Mouse (Mus musculus): Measurements from ENCODE around the gene Pah.

The Pah gene

GRCm38 (mm10) chr10:87521646-87522045 lies at the start of gene Pah:
Gene Pah (plus strand): TSS chr10:87521795.
- no peak for DNase-seq (ENCODE audit: low spot score)

- DNase-seq (ENCODE audit: low spot score) = no peak
Observed at GRCm38 (mm10) chr10:87473475-87474131, 48.0 kb upstream of the Pah start.

DNA sequence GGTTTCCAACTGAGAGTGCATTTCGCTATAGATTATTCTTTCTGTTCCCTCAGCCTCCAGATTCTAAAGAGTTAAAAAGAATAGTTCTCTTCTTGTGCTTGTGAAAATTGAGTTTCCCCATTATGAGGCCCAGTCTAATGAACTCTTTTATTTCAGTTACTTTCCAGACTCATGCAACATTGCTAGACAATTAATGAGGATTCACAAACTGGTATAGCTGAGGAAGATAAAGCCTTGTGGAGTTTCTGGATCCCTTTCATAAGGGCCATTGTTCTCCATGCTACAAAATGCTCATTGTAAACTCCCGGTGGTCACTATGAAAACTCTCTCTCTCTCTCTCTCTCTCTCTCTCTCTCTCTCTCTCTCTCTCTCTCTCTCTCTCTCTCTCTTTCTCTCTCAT lies 46.6 kb upstream of the Pah start:
- DNase-seq (ENCODE audit: low spot score) = no peak

DNA sequence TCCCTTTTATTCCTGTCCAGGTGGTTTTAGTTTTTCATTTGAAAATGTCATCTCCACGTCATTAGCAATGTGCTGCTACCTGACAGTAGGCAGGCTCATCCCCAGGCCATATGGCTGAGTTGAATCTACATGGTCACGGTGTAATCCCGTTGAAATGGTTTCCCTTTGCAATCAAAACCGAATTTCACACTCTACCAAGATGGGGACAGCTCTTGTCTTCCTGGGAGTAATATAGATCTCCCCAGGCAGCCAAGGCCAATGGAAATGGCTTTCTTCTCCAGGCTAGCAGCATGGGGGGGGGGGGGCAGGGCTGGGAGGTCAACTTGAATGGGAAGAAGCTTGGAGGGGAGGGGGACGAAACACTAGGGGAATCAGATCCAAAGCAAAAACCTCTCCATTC lies 43.7 kb upstream of the Pah start:
- no peak for DNase-seq (ENCODE audit: low spot score)

DNA sequence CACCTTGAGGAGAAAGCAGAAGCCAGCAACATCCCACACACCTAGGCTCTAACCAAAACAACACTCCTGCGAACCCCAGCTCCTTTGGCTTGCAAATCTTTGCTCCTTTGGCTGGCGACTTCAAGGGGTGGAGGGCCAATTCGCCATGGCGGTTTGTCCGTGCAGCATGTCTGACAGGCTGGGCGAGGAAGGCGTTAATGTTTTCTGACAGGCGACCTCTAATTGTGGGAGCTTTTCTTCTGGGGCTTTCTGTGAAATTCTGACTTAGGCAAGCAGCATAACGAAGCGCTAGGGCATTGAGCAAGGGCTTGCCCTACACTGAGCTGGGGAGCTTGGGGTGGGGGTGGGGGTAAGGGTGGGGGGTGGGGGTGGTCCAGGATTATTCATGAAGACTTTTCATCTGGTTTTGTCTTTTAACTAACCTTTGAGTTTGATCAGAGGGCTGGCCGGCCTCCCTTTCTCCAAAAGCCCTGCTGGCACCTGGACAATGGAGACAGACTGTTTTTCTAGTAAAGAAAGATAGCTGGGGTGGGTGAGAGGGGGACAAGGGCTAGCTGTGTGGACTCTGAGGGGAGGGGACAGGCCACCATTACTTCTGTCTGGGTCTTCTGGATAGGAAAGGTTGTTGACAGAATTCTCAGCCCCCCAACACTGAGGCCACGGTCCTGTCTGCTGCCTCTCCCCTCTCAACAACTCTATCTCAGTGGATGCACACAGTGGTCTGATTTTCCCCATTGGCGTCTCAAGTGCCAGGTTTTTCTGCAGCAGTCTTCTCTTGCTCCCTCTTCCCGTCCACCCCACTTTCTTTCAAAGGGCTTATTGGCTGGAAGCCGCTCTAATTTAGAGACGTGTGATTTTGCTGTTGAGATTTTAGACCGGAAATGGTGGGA lies 36.5 kb upstream of the Pah start:
- no peak for DNase-seq (ENCODE audit: low spot score)

DNA sequence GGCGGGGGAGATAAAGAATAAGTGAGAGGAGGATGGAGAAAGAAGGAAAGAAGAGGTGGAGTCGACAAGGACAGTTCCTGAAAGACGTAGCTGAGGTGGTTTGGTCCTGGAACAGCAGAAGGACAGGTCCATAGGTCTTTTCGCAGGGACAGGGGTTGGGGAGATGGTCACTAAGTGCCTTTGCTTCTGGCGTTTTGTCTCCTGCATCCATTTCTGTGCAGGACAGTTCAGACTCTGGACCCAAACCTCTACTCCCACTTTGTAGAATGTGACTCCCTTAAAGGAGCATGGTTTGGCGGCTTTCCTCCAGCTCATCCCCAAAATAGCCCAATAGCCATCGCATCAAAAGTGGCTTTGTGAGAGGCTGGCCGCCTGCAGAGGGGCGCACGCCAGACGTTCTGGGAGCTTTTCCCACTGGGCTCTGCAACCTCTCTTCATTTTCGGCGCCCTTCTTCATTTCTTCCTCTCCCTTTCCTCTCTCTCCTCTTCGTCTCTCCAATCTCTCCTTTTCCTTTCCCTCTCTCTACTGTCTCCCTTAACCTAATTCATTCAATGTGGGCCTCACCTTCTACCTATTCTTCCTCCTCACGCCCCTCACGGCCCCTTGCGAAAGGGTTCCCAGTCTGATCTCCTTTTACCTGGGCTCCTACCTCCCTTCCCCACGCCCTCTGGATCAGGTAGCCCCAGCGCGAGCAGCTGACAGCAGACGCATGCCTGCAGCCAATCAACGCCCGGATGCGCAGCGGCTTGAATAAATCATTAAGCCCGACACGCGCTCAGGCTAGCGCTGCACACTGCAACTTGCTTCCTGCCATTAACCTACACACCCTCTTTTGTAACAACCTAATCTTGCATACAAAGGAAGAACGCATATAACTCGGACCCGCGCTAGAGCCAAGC lies 35.6 kb upstream of the Pah start:
- DNase-seq (ENCODE audit: low spot score) = no peak

- DNase-seq (ENCODE audit: low spot score) = no peak
Observed at GRCm38 (mm10) chr10:87488429-87489145, 33.0 kb upstream of the Pah start.

GRCm38 (mm10) chr10:87489246-87490009 lies 32.2 kb upstream of the Pah start:
- DNase-seq (ENCODE audit: low spot score) = no peak

DNA sequence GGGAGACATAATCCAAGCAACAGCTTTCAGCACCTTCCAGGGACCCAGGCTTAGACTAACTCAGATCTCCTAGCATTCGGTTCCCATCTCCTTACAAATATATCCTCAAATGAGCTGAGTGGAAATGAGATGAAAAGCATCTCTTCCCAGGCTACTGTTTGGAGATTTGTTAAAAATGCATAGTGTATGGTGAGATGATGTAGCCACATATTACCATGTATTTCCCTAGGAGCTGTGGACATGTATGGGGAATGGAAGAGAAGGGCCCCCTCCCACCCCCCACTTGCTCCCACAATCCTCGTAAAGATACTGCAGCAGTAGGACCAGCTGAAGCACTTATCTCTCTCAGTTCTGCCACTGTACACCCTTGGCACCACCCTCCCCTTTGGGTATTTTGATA lies 31.3 kb upstream of the Pah start:
- no peak for DNase-seq (ENCODE audit: low spot score)

DNA sequence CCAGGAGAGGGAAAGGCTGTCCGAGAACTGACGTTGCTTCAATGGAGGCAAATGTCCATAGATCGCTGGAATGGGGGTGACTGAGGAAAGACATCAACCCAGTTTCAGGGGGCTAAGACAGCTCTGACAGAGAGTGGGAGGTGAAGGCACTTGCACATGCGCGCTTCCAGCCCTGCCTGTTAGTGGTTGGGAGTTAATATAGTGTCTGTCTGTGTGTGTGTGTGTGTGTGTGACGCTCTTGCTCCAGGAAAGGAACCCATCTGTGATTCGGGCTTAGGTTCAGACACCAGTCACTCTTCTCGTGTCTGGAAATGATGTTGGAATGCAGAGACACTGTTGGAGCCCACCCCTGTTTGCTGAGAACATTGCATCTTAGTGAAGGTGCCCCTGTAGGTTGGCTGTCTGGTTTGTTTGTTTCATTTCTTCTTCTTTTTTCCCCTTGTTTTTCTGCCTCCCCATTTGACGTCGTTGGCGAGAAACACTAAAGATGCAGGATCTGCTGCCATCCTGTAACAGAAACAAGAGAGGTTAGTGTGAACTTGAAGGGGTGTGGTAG lies 30.0 kb upstream of the Pah start:
- no peak for DNase-seq (ENCODE audit: low spot score)

GRCm38 (mm10) chr10:87492332-87492660 lies 29.3 kb upstream of the Pah start:
- DNase-seq (ENCODE audit: low spot score) = no peak

DNA sequence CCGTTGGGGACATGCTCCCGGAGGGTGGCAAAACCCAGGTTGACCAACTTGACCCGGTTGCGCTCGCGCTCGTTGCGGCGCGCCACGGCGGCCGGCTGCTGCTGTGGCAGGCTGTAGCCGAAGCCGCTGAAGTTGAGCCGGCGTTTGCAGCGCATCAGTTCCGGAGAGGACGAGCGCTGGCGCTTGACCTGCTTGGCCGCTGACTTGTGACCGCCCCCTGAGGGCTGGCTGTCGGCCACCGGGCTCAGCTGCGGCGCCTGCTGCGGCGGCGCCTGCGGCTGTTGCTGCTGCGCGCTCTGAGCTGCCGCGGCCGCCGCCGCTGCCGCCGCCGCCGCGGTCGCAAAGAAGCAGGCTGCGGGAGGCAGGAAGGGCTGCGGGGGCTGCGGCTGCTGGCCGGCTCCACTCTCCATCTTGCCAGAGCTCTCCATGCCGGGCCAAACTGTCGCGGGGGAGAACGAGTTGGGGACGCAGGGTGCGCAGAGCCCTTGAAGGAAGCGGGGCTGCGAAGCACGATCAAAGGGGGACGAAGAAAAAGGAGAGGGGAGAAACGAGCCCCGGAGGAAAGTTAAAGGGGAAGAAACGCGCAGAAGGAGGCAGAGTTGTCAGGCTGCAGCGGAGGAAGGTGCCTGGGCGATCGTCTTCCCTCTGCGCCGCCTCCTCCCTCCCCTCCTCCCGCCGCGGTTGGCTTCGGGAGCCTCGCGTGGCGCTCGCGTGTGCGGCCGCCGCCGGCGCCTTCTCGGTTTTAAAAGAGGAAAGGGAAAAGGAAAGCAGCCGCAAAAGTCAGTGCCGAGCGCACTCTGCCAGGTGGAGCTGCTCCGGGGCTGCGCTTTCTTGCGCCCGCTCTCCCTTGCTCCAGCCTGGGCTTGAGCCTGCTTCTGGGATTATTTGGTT lies 28.7 kb upstream of the Pah start:
- DNase-seq (ENCODE audit: low spot score) = no peak

DNA sequence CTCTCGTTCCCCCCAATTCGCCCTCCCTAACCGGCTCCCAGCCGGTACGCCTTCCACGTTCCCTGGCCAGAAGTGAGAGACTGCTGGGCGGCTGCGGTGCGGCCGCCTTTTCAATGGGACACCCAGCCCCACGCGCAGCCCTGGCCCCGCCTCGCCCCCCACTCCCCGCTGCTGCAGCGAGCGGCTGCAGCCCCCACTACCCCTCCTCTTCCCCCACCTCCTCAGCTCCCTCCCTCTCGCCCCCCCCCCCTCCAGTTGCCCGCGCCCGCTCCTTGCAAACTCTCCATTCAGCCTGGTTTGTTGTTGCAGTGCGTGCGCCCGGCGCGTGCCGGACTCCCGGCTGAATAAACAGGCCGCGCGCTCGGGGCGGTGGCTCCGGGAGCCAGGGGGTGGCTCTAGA lies 28.0 kb upstream of the Pah start, which contains the start of gene Ascl1:
Gene Ascl1 (minus strand): TSS at position 85 of the 400 bp plus-strand sequence.
- no peak for DNase-seq (ENCODE audit: low spot score)

DNA sequence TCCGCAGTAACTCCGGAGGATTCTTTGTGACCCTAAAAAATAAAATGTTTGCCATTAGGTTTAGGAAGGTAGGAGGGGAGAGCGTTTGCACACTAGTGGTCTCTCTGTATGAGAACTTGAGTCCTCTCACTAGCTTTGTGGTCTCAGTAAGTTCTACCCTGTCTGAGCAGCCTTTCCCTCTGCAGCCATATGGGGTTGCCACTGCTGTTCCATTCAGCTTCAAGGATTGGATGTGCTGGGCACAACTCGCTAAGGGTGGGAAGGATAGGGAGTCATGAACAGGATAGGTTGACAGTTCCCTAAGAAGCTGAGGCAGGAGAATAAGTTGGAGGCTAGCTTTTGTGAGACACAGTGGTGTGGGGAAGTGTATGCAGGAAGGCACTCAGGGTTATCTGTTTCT lies 27.4 kb upstream of the Pah start:
- DNase-seq (ENCODE audit: low spot score) = no peak

DNA sequence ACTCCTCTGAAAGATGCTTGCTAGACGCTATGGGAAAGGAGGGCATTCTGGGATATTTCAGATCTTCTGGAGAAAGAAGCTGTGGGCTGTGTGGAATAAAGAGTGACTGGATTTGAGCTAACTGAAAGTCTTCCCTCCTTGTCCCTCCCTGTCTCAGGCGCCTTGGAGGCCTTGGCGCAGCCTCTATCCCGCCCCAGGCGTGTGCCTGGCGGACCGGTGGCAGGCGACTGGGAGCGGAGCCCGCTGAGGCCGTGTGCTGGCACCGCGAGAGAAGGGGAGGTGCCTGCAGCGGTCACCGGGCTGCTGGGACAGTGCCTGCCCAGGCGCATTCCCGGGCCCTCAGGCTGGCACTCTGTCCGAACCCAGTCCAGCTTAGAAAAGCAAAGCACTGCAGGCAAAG lies 27.0 kb upstream of the Pah start:
- no peak for DNase-seq (ENCODE audit: low spot score)

- DNase-seq (ENCODE audit: low spot score) = no peak
Observed at GRCm38 (mm10) chr10:87497056-87497455, 24.5 kb upstream of the Pah start.

DNA sequence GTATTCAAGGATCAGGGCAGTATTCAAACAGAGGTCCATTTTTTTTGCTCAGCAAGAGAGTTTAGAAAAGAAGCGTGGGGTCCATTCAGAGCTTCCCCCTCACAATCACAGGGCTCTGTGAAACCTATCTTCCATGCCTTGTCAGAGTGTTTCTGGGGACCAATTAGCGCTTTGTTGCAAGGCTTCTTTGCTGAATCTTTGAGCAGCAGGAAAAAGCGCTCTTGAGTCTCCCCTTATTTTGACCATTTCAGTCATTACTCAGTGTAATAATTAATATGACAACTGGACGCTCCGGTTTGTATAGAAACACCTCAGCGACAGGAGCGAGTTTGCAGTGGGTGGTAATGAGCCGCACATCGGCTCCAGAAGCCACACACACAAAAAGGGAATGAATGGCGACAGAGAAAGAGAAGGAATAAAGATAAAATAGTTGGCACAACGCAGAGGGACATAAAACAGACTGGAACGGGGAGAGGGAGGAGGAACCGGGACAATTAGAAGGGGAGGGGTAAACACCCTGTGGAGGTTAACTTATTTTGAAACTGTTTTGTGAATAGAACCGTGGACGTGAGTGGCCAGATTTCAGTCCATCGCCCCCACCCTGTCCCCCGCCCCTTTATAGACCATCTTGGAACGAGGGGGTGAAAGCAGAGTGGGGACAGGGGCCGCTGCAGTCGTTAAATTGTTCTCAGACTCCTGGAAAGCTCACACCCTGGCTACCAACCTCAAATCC lies 20.5 kb upstream of the Pah start:
- no peak for DNase-seq (ENCODE audit: low spot score)

DNA sequence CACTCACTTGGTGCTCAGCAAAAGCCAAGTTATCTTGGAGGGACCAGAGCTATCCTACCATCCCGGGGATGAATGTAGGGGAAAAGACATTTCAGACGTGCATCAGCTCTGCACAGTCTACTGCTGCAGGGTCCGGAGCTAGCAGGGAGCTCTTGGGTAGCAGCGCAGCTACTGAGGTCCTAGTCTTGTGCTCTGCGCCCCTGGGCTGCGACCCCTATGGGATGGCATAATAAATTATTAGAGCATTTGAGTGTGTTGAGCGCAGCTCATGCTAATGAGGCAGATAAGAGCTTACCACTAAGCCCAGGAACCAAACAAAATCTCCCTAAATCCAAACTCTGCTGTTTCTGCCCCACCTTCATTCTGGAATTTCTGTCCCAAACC lies 19.9 kb upstream of the Pah start:
- DNase-seq (ENCODE audit: low spot score) = no peak

DNA sequence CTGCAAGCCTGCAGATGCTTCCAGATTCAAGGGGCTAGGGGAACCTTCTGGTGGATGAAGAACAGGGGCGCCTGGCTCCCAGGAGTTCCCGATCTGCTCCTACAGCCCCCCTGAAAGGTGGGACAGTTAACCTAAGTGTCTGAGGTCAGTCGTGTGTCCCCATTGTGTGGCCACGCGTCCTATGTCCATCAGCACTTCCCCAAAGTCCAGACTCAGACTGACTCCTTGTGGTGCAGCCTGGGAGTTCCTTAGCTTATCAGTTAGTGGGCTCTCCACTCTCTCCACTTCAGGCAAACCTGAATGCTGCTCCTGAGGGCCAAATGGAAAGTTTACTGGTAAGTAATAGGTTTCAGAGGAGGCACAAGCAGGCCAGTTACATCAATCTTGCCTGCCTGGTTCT lies 19.3 kb upstream of the Pah start:
- no peak for DNase-seq (ENCODE audit: low spot score)
